ENCODE assay signal across 13 mouse cellular contexts in genomic region chr1:105301764-105302163, GRCm38 (mm10). TPM values are rescaled to one million over a fixed set of nuclear protein-coding genes. Genes with fewer than 3 reads are reported as not detected.
DNase-seq lines count a peak whose midpoint lies in the region; ATAC-seq lines count a peak whose summit lies in the region.
"Had no signal": no experiment of that assay in that cellular context is flagged by ENCODE, and none has a peak within 500 bp of the region (broad histone marks: within the 10 kb centered on the region; RNA-seq: fewer than 3 reads in every experiment).

No protein-coding gene starts in this region.

- peak; percentile 57; the same call in 1 of the 2 replicates for ATAC-seq in hindbrain, embryonic 13.5 days (ENCODE audit: low FRiP score)
- ATAC-seq in hindbrain, embryonic 12.5 days (ENCODE audit: low FRiP score): no peak
- ATAC-seq in neural tube, embryonic 14.5 days (ENCODE audit: low read depth): 0 out of 2 replicates have a peak, but pooled peaks have one; percentile 49
- peak; percentile 73 for ATAC-seq in forebrain, embryonic 14.5 days
- ATAC-seq in megakaryocyte, adult 5-6 weeks (ENCODE audit: poor library complexity, severe bottlenecking): no peak
- ATAC-seq: inflammation-experienced regulatory T-cells, adult 6 months had no signal

- no peak overlapping the region for H3K9ac ChIP-seq in hindbrain, embryonic 13.5 days
- H3K9ac ChIP-seq in hindbrain, embryonic 12.5 days: no peak overlapping the region
- no peak overlapping the region for H3K9ac ChIP-seq in neural tube, embryonic 14.5 days (replicated peaks; ENCODE audit: low read depth, low read length)
- H3K9ac ChIP-seq in forebrain, embryonic 14.5 days (ENCODE audit: low read length): no peak overlapping the region
- H3K9ac ChIP-seq: liver, embryonic 13.5 days had no signal

- no peak for DNase-seq in neural tube, embryonic 10.5 days (ENCODE audit: extremely low spot score, low spot score)
- DNase-seq in forebrain, embryonic 14.5 days (ENCODE audit: low spot score): no peak
- DNase-seq in kidney, postnatal 10 days: peak; percentile 26
- no peak for DNase-seq in spleen, postnatal 14 days (ENCODE audit: low spot score in 2 of 2)
- DNase-seq: gastrocnemius, postnatal 36 days; layer of hippocampus, adult 9-11 months; liver, embryonic 13.5 days; lung, postnatal 10 days had no signal

- H3K4me2 ChIP-seq in hindbrain, embryonic 13.5 days: no peak overlapping the region
- H3K4me2 ChIP-seq in hindbrain, embryonic 12.5 days (replicated peaks): no peak overlapping the region
- no peak overlapping the region for H3K4me2 ChIP-seq in neural tube, embryonic 14.5 days (ENCODE audit: low read depth, low read length)
- 0 out of 2 replicates have a peak overlapping the region, but pooled peaks have one; percentile 7 for H3K4me2 ChIP-seq in forebrain, embryonic 14.5 days (ENCODE audit: low read length)
- H3K4me2 ChIP-seq: liver, embryonic 13.5 days had no signal

- H3K27me3 ChIP-seq in hindbrain, embryonic 13.5 days: no peaks in the 10 kb centered on the region
- no peaks in the 10 kb centered on the region for H3K27me3 ChIP-seq in hindbrain, embryonic 12.5 days
- H3K27me3 ChIP-seq in neural tube, embryonic 14.5 days (ENCODE audit: control insufficient read depth, insufficient read depth, low read length): no peaks in the 10 kb centered on the region
- no peaks in the 10 kb centered on the region for H3K27me3 ChIP-seq in forebrain, embryonic 14.5 days (replicated peaks; ENCODE audit: control insufficient read depth, insufficient read depth, low read length)
- H3K27me3 ChIP-seq: liver, embryonic 13.5 days had no signal

- H3K4me3 ChIP-seq in hindbrain, embryonic 13.5 days: no peak overlapping the region
- H3K4me3 ChIP-seq in hindbrain, embryonic 12.5 days: no peak overlapping the region
- H3K4me3 ChIP-seq in neural tube, embryonic 14.5 days (ENCODE audit: low read depth, low read length): no peak overlapping the region
- no peak overlapping the region for H3K4me3 ChIP-seq in forebrain, embryonic 14.5 days (ENCODE audit: low read depth, low read length)
- H3K4me3 ChIP-seq: liver, embryonic 13.5 days had no signal

- H3K27ac ChIP-seq in hindbrain, embryonic 13.5 days: peak overlapping the region; percentile 35; the same call in 1 of the 2 replicates
- no peak overlapping the region for H3K27ac ChIP-seq in hindbrain, embryonic 12.5 days
- no peak overlapping the region for H3K27ac ChIP-seq in neural tube, embryonic 14.5 days (ENCODE audit: low read depth, low read length)
- H3K27ac ChIP-seq in forebrain, embryonic 14.5 days (ENCODE audit: low read depth, low read length): peak overlapping the region; percentile 52; the same call in 1 of the 2 replicates
- H3K27ac ChIP-seq: liver, embryonic 13.5 days had no signal

- no peaks in the 10 kb centered on the region for H3K9me3 ChIP-seq in hindbrain, embryonic 13.5 days
- H3K9me3 ChIP-seq in hindbrain, embryonic 12.5 days (replicated peaks): no peaks in the 10 kb centered on the region
- no peaks in the 10 kb centered on the region for H3K9me3 ChIP-seq in neural tube, embryonic 14.5 days (ENCODE audit: control insufficient read depth, low read length)
- no peaks in the 10 kb centered on the region for H3K9me3 ChIP-seq in forebrain, embryonic 14.5 days (replicated peaks; ENCODE audit: control insufficient read depth, low read length)
- H3K9me3 ChIP-seq: liver, embryonic 13.5 days had no signal

- H3K4me1 ChIP-seq in hindbrain, embryonic 13.5 days (replicated peaks): no peaks in the 10 kb centered on the region
- no peaks in the 10 kb centered on the region for H3K4me1 ChIP-seq in hindbrain, embryonic 12.5 days
- no peaks in the 10 kb centered on the region for H3K4me1 ChIP-seq in neural tube, embryonic 14.5 days (ENCODE audit: control insufficient read depth, insufficient read depth, low read length)
- peaks cover 6% of the 10 kb centered on the region; the same call in 1 of the 2 replicates for H3K4me1 ChIP-seq in forebrain, embryonic 14.5 days (ENCODE audit: control insufficient read depth, insufficient read depth, low read length)
- H3K4me1 ChIP-seq: liver, embryonic 13.5 days had no signal

- 88% methylated on average over 9 of the region's 9 CpGs for WGBS in hindbrain, embryonic 13.5 days
- 88% methylated on average over 9 of the region's 9 CpGs for WGBS in hindbrain, embryonic 12.5 days
- 86% methylated on average over 9 of the region's 9 CpGs for WGBS in neural tube, embryonic 14.5 days
- 71% methylated on average over 9 of the region's 9 CpGs for WGBS in forebrain, embryonic 14.5 days

- no peaks in the 10 kb centered on the region for H3K36me3 ChIP-seq in hindbrain, embryonic 13.5 days
- H3K36me3 ChIP-seq in hindbrain, embryonic 12.5 days: no peaks in the 10 kb centered on the region
- no peaks in the 10 kb centered on the region for H3K36me3 ChIP-seq in neural tube, embryonic 14.5 days (ENCODE audit: control insufficient read depth, insufficient read depth, low read length)
- no peaks in the 10 kb centered on the region for H3K36me3 ChIP-seq in forebrain, embryonic 14.5 days (ENCODE audit: control insufficient read depth, insufficient read depth, low read length)
- H3K36me3 ChIP-seq: liver, embryonic 13.5 days had no signal

RNA-seq across cellular contexts. Expression of gene Rnf152, which starts 54.7 kb away (rescaled TPM):
- polyA plus RNA-seq in hindbrain, embryonic 13.5 days (2015; fragmentation: Nextera tagmentation; extraction: Ambion mirVana): 15.4 and 15.5 TPM in 2 replicates
- polyA plus RNA-seq in hindbrain, embryonic 12.5 days (2016; fragmentation: Nextera tagmentation; extraction: Ambion mirVana): 5.4 and 5.5 TPM in 2 replicates
- polyA plus RNA-seq in neural tube, embryonic 14.5 days (2014; fragmentation: Nextera tagmentation; extraction: Ambion mirVana): 31.0 and 37.1 TPM in 2 replicates
- polyA plus RNA-seq in forebrain, embryonic 14.5 days (2014; fragmentation: Nextera tagmentation; extraction: Ambion mirVana): 4.9 and 7.4 TPM in 2 replicates
- total RNA-seq in megakaryocyte, adult 5-6 weeks (2015): not detected in 2 replicates
- total RNA-seq in megakaryocyte, adult 5-6 weeks (2017): under 0.01 and 0.04 TPM in 2 replicates

Comparison
In these comparisons a context has a peak if more than half of its experiments do, and no peak if none do; other contexts are left out.
1. ATAC-seq: peak in hindbrain, embryonic 13.5 days (single experiment), neural tube, embryonic 14.5 days (single experiment) and forebrain, embryonic 14.5 days (single experiment); none in hindbrain, embryonic 12.5 days (single experiment) and megakaryocyte, adult 5-6 weeks (single experiment).
2. H3K27ac ChIP-seq: peak in hindbrain, embryonic 13.5 days (single experiment) and forebrain, embryonic 14.5 days (single experiment); none in hindbrain, embryonic 12.5 days (single experiment) and neural tube, embryonic 14.5 days (single experiment).